Mouse (Mus musculus) lung, adult 2 months (tissue): ENCODE measurements at regions not wholly inside any gene's neighbourhood (a gene's known extent, or its start where the extent isn't known, plus 50 kb on each side); places are given as distances from the start of the nearest gene placed in this dataset.

ENCODE experiments used
- CTCF ChIP-seq: fragments of 200-500 bp; IDR thresholded peaks from 2 replicates; pipeline ENCODE4 v1.5.1; 2011; ENCODE audit warnings: mild to moderate bottlenecking, low read length, control low read depth; ENCODE audit not compliant: insufficient read depth
- POLR2A ChIP-seq: fragments of 200-500 bp; IDR thresholded peaks from 2 replicates; pipeline ENCODE4 v1.6.1; 2011; ENCODE audit warnings: low read depth, mild to moderate bottlenecking, control low read depth, low read length, borderline replicate concordance; ENCODE audit errors: extremely low read depth

GRCm38 (mm10) chr16:63179228-63179627, 325.1 kb downstream of the Pros1 start:
- no peak for TF ChIP-seq CTCF
- no peak for TF ChIP-seq POLR2A
